Mouse (Mus musculus): ENCODE measurements at regions not wholly inside any gene's neighbourhood (a gene's known extent, or its start where the extent isn't known, plus 50 kb on each side); places are given as distances from the start of the nearest gene placed in this dataset.
"Not testable (repeated sequence)": the region's sequence is repeated elsewhere in the genome, so short reads cannot be mapped to it uniquely, and the experiment has no call there.

DNA sequence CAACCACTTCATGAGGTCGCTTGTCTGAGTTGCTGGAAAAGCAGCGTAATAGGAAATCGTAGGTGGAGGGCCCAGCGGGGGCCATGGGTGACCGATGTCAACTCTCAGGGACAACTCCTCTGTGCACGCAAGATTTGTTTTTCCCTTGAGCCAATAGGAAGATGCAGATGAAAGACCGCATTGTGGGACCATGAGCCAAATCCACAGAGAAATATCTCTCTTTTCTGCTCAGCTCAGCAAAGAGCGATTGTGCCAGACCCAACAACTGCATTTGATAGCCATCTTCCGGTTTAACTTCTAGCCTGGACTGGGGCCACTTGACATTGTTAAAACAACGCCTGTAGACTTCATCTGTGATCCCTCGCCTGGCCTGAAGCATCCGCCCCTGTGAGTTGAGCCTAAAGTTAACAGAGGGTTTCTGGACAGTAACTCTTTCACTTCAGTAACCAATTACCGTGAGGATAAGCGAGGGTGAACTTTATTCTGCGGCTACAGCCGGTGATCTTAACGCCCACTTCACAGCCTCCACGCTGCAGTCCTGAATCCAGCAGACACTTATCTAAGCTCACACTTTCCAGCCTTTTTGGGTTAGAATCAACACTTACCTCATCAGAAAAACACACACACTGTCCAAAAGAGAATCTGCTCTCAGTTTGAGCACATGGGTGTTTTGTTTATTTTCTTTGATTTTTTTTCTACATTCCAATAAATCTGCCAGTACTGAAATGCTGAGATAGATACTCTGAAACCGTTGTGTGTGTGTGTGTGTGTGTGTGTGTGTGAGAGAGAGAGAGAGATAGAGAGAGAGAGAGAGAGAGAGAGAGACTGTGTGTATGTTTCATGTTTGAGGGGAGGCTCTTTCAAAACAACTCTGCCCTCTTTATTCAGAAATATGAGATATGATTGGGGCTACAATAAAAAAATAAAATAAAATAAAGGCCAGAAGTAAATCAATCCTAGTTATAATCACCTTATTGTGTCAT, 111.9 kb downstream of the Tomm20 start:
- peak; percentile 43 for DNase-seq (ENCODE audit: low spot score)

- DNase-seq (ENCODE audit: low spot score): no peak
Measured at GRCm38 (mm10) chr8:126833006-126833405, 112.6 kb downstream of the Tomm20 start.

DNA sequence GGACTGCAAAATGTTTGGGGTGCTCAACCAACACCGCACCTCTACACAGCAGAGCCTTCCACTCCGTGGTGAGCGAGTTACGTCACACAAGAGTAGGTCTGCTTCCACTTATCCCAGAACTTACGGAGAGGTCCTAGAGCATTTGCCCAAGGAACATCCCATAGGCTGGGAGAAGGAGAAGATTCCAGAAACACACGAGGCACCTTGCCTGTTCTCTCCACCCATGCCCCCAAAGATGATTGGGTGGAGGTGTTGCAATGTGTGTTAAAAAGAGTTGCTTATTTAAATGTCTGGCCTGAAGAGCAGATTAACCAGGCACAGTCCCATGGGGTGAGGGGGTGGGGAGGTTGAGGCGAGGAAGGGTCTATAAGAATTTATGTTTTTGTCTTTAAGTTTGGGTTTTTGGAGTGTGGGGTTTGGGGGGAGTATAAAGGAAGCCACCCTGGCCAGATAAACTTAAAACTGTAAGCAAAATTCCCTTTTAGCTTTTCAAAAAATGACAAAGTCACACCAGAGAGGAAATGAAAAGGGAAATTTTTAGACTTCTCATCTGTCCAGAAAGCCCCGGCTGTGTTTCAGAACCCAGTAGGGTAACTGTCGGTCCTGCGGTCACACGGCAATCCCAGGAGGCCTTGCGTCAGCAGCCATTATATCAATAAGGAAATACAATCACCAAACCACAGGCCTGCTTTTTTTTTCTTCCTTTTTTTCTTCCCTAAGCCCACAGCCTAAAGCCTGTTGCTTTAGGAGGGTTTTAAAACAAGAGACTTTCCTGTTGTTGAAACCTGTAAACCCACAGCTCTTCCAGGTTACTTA, 113.3 kb downstream of the Tomm20 start:
- DNase-seq (ENCODE audit: low spot score): no peak

DNA sequence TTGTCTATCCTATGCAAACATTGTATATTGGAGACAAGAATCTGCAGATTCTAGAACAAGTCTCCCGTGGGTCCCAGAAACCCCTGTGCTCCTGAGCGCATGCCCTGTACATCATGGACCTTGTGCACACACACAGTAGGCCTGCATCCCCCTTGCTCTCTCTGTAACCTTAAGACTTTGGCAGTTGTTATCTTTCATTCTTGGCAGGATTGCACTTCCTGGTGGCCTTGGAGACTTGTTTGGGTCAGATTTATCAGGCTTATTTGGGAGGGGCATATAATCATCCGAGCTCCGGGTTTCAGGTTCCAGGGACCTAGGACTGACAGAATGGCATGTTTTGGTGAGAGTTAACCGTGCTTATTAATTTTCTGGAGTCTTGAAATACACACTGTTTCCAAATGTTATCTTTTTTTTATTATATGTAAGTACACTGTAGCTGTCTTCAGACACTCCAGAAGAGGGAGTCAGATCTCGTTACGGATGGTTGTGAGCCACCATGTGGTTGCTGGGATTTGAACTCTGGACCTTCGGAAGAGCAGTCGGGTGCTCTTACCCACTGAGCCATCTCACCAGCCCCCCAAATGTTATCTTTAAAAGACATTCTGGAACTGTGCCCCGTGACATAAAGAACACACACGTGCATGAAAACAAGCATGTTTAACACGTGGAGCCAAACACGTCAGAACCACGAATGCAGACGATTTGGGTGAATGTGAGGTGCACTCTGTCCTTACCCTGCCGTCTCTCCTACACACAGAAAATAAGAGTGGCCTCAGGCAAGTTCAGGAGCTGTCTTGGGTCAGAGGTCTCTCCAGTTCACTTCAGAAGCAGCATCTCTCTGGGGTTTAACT, 114.1 kb downstream of the Tomm20 start:
- peak; percentile 52 for DNase-seq (ENCODE audit: low spot score)

DNA sequence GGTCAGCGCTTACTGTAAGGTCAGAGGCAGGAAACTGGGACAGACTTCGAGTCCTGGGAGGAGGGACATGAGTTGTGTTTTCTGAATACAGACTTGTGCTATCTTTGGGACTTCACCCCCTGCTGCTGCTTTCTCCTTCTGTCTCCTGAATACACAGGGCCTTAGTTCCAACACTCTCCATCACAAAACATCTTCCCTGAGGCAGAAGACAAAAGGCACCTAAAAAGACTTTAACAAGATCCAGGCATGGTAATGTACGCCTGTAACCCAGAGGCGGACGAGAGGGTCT, 115.5 kb downstream of the Tomm20 start:
- no peak for DNase-seq (ENCODE audit: low spot score)

DNA sequence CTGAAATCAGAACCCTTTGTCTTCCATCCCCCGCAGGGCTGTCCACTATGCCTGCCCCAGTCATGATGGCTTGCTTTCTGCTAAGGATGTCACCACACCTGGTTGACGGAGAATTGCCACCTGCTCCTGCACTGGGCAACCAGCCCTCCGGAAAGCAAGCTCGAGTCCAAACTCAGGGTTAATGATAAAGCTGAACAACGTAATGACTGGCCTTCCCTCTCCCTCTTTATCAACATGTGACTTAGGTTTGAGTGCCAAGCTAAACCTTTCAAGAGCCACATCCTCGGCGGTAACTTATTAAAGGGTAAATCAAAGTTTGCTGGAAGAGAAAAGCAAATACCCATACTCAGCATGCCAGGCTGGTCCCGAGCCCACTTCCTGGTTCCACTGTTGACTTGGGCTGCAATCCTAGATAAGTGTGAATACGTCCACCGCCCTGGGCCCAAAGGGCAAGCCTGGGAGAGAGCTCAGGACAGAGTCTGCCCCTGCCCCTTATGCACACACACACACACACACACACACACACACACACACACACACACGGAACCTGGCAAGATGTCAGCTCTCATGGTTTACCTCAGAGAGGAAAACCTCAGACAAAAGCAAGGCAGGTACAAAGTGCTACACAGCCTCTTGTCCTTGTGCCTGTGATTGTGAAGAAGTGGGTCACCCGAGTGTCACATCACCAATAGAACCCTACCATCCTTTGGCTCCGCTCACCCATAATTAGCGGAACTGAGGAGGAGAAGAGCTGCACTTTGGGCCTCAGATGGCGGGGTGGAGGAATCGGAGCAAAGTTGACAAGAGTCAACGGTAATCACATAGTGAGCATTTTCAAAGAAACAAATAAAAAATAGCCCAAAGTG, 116.0 kb downstream of the Tomm20 start:
- no peak for DNase-seq (ENCODE audit: low spot score)

DNA sequence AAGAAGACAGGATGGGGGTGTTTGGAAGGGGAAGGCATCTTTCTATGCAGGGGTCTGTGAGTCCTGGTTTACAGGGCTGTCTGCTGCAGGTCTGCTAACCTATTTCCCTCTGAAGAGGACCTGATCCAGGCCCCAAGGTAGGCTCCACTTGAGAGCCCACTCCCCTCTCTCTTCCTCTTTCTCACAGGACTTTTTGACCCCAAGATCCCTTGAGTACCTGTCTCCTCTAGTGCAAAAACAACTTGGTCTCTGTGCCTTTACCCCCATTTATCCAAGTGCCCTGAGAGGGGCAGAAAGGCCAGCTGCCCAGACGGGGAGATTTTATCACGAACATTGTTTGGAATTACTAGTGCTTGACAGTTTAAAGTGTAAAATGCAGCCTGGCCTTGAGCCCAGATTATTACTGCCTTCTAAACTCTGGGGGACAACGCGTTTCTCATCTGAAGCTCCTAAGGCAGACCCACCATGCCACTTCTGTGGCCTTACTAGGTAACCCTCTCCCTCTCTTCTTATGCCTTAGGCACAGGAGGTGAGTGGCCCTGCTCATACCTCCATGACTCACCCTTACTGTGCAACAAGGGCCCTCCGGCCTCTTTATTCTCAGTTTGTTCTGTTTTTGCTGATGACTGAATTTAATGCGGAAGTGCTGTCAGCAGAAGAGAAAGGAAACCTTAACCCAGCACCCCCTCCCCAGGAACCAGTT, 117.8 kb downstream of the Tomm20 start:
- DNase-seq (ENCODE audit: low spot score): no peak

- DNase-seq (ENCODE audit: low spot score): peak; percentile 72
Measured at GRCm38 (mm10) chr8:126826328-126827285, 119.0 kb downstream of the Tomm20 start.

DNA sequence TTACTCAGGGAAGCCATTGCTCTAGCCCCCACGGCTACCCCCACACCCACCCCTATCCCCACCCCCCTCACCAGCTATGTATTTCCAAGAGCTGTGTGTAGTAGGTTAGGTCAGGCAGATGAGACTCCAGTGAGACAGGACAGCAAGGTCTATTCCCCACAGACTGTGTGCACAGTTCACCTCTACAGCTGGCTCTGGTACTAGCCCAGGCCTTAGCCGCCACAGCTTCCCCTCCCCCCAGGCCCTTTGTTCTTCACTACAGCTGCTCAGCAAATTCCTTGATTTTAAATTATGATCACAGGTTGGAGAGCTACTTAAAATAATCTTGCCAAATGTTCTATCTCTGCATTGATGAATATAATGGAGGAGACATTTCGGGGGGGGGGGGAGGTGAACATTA, 119.8 kb downstream of the Tomm20 start:
- no peak for DNase-seq (ENCODE audit: low spot score)

- no peak for DNase-seq (ENCODE audit: low spot score)
Measured at GRCm38 (mm10) chr8:126824575-126825208, 121.0 kb downstream of the Tomm20 start.

GRCm38 (mm10) chr8:126822269-126822668, 123.4 kb downstream of the Tomm20 start:
- no peak for DNase-seq (ENCODE audit: low spot score)

DNA sequence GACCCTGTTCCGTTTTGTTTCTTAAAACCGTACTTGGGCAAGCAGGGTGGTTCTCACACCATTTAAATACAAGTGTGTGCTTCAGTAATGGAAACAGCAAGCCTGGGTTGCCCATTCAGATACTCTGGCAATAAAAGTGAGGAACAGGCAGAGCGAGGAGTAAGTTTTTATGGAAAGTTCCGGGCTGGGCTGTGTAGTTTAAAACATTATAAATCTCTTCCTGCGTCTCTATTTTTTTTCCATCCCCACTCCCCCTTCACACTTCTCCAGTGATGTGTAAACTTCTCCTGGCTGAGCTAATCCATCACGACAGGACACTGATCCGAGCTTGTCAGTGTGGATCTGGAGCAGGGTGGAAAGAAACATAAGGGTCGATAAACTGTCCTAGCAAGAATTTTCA, 124.4 kb downstream of the Tomm20 start:
- DNase-seq (ENCODE audit: low spot score): no peak

GRCm38 (mm10) chr8:126820502-126820901, 125.1 kb downstream of the Tomm20 start:
- DNase-seq (ENCODE audit: low spot score): no peak

DNA sequence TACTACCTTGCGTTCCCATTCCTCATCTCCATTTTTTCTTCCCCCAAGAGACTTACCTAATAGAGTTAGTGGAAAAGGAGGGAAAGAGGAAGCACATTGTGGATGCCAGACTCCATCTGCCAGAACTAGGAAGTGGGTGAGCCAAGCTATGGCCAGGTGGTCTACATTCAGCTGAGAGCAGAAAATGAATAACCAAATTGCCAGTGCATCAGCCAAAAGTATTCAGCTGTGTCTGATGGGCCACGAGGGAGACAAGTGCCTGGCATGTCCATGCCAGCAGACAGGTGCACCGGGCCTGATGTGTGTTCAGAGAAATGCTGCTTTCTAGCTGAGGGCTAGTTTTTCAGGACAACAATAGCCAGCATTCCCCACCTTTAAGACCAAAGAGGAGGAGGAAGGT, 126.4 kb downstream of the Tomm20 start:
- DNase-seq (ENCODE audit: low spot score): no peak

DNA sequence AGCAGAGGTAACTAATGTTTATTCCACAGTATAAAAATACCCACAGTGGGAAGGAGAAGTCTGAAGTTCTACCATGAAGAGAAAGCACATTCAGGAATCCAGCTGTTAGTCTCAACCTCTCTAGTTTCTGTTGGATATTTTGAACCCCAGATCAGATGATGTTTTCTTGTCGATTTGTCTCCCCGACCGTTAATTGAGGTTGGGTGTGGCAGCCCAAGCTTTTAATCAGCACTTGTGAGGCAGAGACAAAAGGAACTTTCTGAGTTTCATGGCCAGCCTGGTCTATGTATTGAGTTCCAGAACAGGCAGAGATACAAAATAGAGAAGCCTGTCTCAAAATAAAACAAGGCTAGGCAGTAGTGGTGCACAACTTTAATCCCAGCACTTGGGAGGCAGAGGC, 129.5 kb downstream of the Tomm20 start:
- DNase-seq (ENCODE audit: low spot score): no peak

DNA sequence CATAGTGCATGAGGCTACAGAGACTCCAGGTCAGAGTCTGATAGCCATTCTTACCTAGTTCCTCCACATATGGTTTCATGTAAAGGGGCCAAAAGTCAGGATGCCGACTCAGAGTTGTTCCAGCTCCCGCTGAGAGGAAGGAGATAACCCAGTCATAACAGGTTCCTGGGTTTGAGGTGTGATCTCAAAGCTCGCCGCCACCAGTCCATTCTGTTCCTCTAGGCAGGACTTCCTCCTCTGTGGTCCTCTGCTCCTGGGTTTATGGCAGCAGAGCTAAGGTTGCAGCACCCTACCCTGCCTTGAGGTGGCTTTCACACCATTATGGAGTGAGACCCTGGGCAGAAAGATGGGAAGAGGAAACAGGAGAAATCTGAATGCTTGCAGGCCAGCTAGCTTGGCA, 131.2 kb downstream of the Tomm20 start:
- no peak for DNase-seq (ENCODE audit: low spot score)

- DNase-seq (ENCODE audit: low spot score): no peak
Measured at GRCm38 (mm10) chr8:126813621-126814020, 132.0 kb downstream of the Tomm20 start.

- no peak for DNase-seq (ENCODE audit: low spot score)
Measured at GRCm38 (mm10) chr8:126812777-126813176, 132.9 kb downstream of the Tomm20 start.

DNA sequence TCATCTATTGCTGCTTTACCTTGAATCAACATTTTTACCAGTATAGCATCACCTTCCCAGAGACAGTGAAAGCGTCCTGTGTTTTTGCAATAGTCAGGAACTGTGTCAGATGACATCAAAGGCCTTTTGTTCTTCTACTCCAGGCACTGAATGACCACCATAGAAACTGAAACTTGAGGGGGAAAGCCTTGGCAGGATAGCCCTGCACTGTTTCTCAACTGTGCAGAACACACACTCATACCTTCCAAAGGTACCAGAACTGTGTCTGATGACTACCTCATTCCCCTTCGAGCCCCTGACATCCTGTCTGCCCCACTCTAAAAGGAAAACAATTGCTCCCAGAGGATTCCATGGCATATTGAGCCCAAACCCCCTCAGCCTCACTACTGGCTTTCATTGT, 134.3 kb downstream of the Tomm20 start:
- DNase-seq (ENCODE audit: low spot score): not testable (repeated sequence)

All from ovary, adult 18-20 months (tissue).